Comparison of ENCODE assay signal across 12 mouse cellular contexts in the genomic region with DNA sequence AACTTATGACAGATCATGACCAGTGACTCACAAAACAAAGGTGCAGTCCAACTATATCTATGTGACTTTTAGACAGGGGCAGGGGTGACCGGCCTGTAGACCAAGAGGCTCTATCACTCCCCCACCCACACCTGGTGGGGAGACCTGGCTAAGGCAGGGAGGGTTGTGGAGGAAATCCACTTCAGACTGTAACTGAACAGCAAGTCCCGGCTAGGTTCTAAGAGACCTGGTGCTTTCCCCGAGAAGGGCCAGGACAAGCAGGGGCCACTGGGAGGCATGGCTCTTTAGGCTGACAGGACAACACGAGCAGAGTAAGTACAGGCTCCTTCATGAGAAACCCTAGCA. TPM values are rescaled to one million over a fixed set of nuclear protein-coding genes. Genes with fewer than 3 reads are reported as not detected.
DNase-seq lines count a peak whose midpoint lies in the region; ATAC-seq and TF ChIP-seq lines count a peak whose summit lies in the region.
"Had no signal": no experiment of that assay in that cellular context is flagged by ENCODE, and none has a peak within 500 bp of the region (broad histone marks: within the 10 kb centered on the region; RNA-seq: fewer than 3 reads in every experiment).

No protein-coding gene starts in this region.

- H3K9ac ChIP-seq in heart, embryonic 14.5 days (ENCODE audit: low read length), result peak overlapping the region; percentile 44; the same call in 1 of the 2 replicates
- H3K9ac ChIP-seq in liver, adult 2 months (ENCODE audit: low read depth, low read length), result no peak overlapping the region
- no peak overlapping the region for H3K9ac ChIP-seq in intestine, embryonic 16.5 days (ENCODE audit: low read depth, low read length)
- H3K9ac ChIP-seq in forebrain, embryonic 13.5 days, result no peak overlapping the region
- H3K9ac ChIP-seq: neural tube, embryonic 12.5 days had no signal

- intact Hi-C loops in heart, postnatal 25 days (cut with DNase I), result loop anchor here (2.0 kb wide), 2 partner anchors 21 to 25 kb away; no protein-coding TSS in a partner anchor

- WGBS in heart, embryonic 14.5 days, result 63% methylated on average over 4 of the region's 4 CpGs
- 42% methylated on average over 4 of the region's 4 CpGs for WGBS in liver, adult 2 months
- WGBS in intestine, embryonic 16.5 days, result 59% methylated on average over 4 of the region's 4 CpGs
- 17% methylated on average over 4 of the region's 4 CpGs for WGBS in small intestine, adult 2 months
- WGBS in forebrain, embryonic 13.5 days, result 87% methylated on average over 4 of the region's 4 CpGs

- H3K4me1 ChIP-seq in heart, embryonic 14.5 days (ENCODE audit: control insufficient read depth in 2 of 2, insufficient read depth in 2 of 2, low read length in 2 of 2), result peaks cover 37 to 61% of the 10 kb centered on the region in 2 experiments
- peaks cover 50% of the 10 kb centered on the region for H3K4me1 ChIP-seq in liver, adult 2 months (ENCODE audit: control insufficient read depth, insufficient read depth, low read length)
- peaks cover 52% of the 10 kb centered on the region for H3K4me1 ChIP-seq in intestine, embryonic 16.5 days (ENCODE audit: control insufficient read depth, insufficient read depth, low read length)
- H3K4me1 ChIP-seq in small intestine, adult 2 months (ENCODE audit: control insufficient read depth, insufficient read depth, insufficient read length, low read length), result peaks cover 50% of the 10 kb centered on the region
- H3K4me1 ChIP-seq in forebrain, embryonic 13.5 days, result peaks cover 19% of the 10 kb centered on the region

- peaks cover 12% of the 10 kb centered on the region; the same call in 1 of the 2 replicates for H3K36me3 ChIP-seq in heart, embryonic 14.5 days (ENCODE audit: control insufficient read depth, insufficient read depth, low read length)
- no peaks in the 10 kb centered on the region for H3K36me3 ChIP-seq in liver, adult 2 months (ENCODE audit: control insufficient read depth, insufficient read depth, low read length)
- H3K36me3 ChIP-seq in intestine, embryonic 16.5 days (ENCODE audit: control insufficient read depth, insufficient read depth, low read length), result no peaks in the 10 kb centered on the region
- H3K36me3 ChIP-seq in small intestine, adult 2 months (ENCODE audit: control insufficient read depth, insufficient read depth, low read length), result peaks cover 19% of the 10 kb centered on the region
- H3K36me3 ChIP-seq in forebrain, embryonic 13.5 days (ENCODE audit: poor library complexity, severe bottlenecking), result peaks cover 6% of the 10 kb centered on the region; the same call in 1 of the 2 replicates

- no peak for ATAC-seq in heart, embryonic 14.5 days (ENCODE audit: insufficient number of reproducible peaks, insufficient read depth, low FRiP score, low read depth)
- no peak for ATAC-seq in intestine, embryonic 16.5 days
- ATAC-seq in forebrain, embryonic 13.5 days, result no peak

- peaks cover 43% of the 10 kb centered on the region for H3K79me2 ChIP-seq in liver, adult 2 months (ENCODE audit: control insufficient read depth, insufficient read depth, low read length)

- H3K4me3 ChIP-seq in heart, embryonic 14.5 days (ENCODE audit: control insufficient read depth in 1 of 2, insufficient read depth in 1 of 2, low read depth in 1 of 2, low read length in 2 of 2), result no peak overlapping the region
- no peak overlapping the region for H3K4me3 ChIP-seq in liver, adult 2 months (ENCODE audit: insufficient read depth, low read depth, low read length)
- no peak overlapping the region for H3K4me3 ChIP-seq in intestine, embryonic 16.5 days (ENCODE audit: low read length)
- peak overlapping the region; percentile 19; the same call in 1 of the 2 replicates for H3K4me3 ChIP-seq in small intestine, adult 2 months (ENCODE audit: low read depth, low read length)
- H3K4me3 ChIP-seq in forebrain, embryonic 13.5 days, result no peak overlapping the region
- H3K4me3 ChIP-seq: neural tube, embryonic 12.5 days had no signal

- no peaks in the 10 kb centered on the region for H3K27me3 ChIP-seq in heart, embryonic 14.5 days (ENCODE audit: control insufficient read depth, insufficient read depth, low read length)
- no peaks in the 10 kb centered on the region for H3K27me3 ChIP-seq in liver, adult 2 months (ENCODE audit: control insufficient read depth, insufficient read depth, low read length)
- H3K27me3 ChIP-seq in intestine, embryonic 16.5 days (replicated peaks; ENCODE audit: control insufficient read depth, insufficient read depth, low read length), result no peaks in the 10 kb centered on the region
- H3K27me3 ChIP-seq in small intestine, adult 2 months (ENCODE audit: control insufficient read depth, insufficient read depth, low read length), result no peaks in the 10 kb centered on the region
- H3K27me3 ChIP-seq in forebrain, embryonic 13.5 days, result no peaks in the 10 kb centered on the region
- H3K27me3 ChIP-seq: neural tube, embryonic 12.5 days had no signal

- no peak for TF ChIP-seq POLR2A in liver, adult 2 months (IDR thresholded peaks at IDR 0.05; ENCODE audit: extremely low read depth, insufficient read depth, low read length)
- TF ChIP-seq POLR2A in small intestine, adult 2 months (IDR thresholded peaks at IDR 0.05; ENCODE audit: low read depth, low read length), result peak; percentile 30; the same call in 1 of the 2 replicates

- no peaks in the 10 kb centered on the region for H3K9me3 ChIP-seq in heart, embryonic 14.5 days (ENCODE audit: control insufficient read depth, low read length)
- H3K9me3 ChIP-seq in intestine, embryonic 16.5 days (ENCODE audit: control insufficient read depth, low read length), result no peaks in the 10 kb centered on the region
- no peaks in the 10 kb centered on the region for H3K9me3 ChIP-seq in forebrain, embryonic 13.5 days (replicated peaks)
- H3K9me3 ChIP-seq: neural tube, embryonic 12.5 days had no signal

- TF ChIP-seq CTCF in liver, adult 2 months (IDR thresholded peaks at IDR 0.05; ENCODE audit: low read depth, low read length), result no peak
- TF ChIP-seq CTCF in small intestine, adult 2 months (IDR thresholded peaks at IDR 0.05; ENCODE audit: extremely low read depth, insufficient read length, insufficient replicate concordance, low read depth, low read length), result peak; percentile 39; the same call in 1 of the 2 replicates

- H3K4me2 ChIP-seq in heart, embryonic 14.5 days (ENCODE audit: low read length), result no peak overlapping the region
- H3K4me2 ChIP-seq in intestine, embryonic 16.5 days (ENCODE audit: low read depth, low read length), result no peak overlapping the region
- H3K4me2 ChIP-seq in forebrain, embryonic 13.5 days, result no peak overlapping the region
- H3K4me2 ChIP-seq: neural tube, embryonic 12.5 days had no signal

- no peak for DNase-seq in heart, postnatal 25 days (ENCODE audit: low spot score)
- no peak for DNase-seq in liver, adult 2 months (ENCODE audit: extremely low read depth, low read depth, low spot score)
- DNase-seq in liver, result no peak
- no peak for DNase-seq in adrenal gland, postnatal 4 days (ENCODE audit: low spot score in 2 of 2)
- DNase-seq: adrenal gland, adult 8-10 months; cerebellum, postnatal 25 days; midbrain, embryonic 14.5 days had no signal

- peak overlapping the region; percentile 8 to 70; a peak in 3 of 4 replicates for H3K27ac ChIP-seq in heart, embryonic 14.5 days (replicated peaks in 1 of 2; ENCODE audit: control insufficient read depth in 1 of 2, insufficient read depth in 1 of 2, low read depth in 2 of 2, low read length in 2 of 2)
- H3K27ac ChIP-seq in liver, adult 2 months (replicated peaks; ENCODE audit: insufficient read depth, low read depth, low read length), result peak overlapping the region; percentile 17
- H3K27ac ChIP-seq in intestine, embryonic 16.5 days (ENCODE audit: low read length), result peak overlapping the region; percentile 67
- H3K27ac ChIP-seq in small intestine, adult 2 months (ENCODE audit: insufficient read depth, low read depth, low read length), result peak overlapping the region; percentile 99
- no peak overlapping the region for H3K27ac ChIP-seq in forebrain, embryonic 13.5 days
- H3K27ac ChIP-seq: neural tube, embryonic 12.5 days had no signal

RNA-seq across cellular contexts. Expression of a gene that starts 30.5 kb away (rescaled TPM):
- 221 and 228 TPM in 2 replicates for polyA plus RNA-seq in heart, embryonic 14.5 days (2014; fragmentation: Nextera tagmentation; extraction: Ambion mirVana)
- total RNA-seq in heart, postnatal 25 days (2021), result 100 to 1,000 TPM in 1 of 2 experiments, 10 to 100 TPM in 1; 77.0 to 101 TPM
- total RNA-seq in liver, adult 2 months (2014; rRNA removed), result 47.4 and 87.1 TPM in 2 replicates
- polyA plus RNA-seq in liver, adult 2 months (2012; rRNA removed), result 125 and 145 TPM in 2 replicates
- polyA plus RNA-seq in intestine, embryonic 16.5 days (2015; fragmentation: Nextera tagmentation; extraction: Ambion mirVana), result 402 and 447 TPM in 2 replicates
- polyA plus RNA-seq in small intestine, adult 2 months (2012; rRNA removed), result 506 and 1,069 TPM in 2 replicates
- 114 and 136 TPM in 2 replicates for polyA plus RNA-seq in forebrain, embryonic 13.5 days (2015; fragmentation: Nextera tagmentation; extraction: Ambion mirVana)
- 100 to 1,000 TPM; 220 to 242 TPM for total RNA-seq in adrenal gland, postnatal 4 days (2021)

RNA-seq across cellular contexts. Expression of a gene that starts 50.0 kb away (rescaled TPM):
- 286 and 319 TPM in 2 replicates for polyA plus RNA-seq in heart, embryonic 14.5 days (2014; fragmentation: Nextera tagmentation; extraction: Ambion mirVana)
- total RNA-seq in heart, postnatal 25 days (2021), result 100 to 1,000 TPM; 148 to 164 TPM
- total RNA-seq in liver, adult 2 months (2014; rRNA removed), result 64.8 and 73.2 TPM in 2 replicates
- 86.3 and 91.2 TPM in 2 replicates for polyA plus RNA-seq in liver, adult 2 months (2012; rRNA removed)
- polyA plus RNA-seq in intestine, embryonic 16.5 days (2015; fragmentation: Nextera tagmentation; extraction: Ambion mirVana), result 355 and 362 TPM in 2 replicates
- polyA plus RNA-seq in small intestine, adult 2 months (2012; rRNA removed), result 135 and 169 TPM in 2 replicates
- polyA plus RNA-seq in forebrain, embryonic 13.5 days (2015; fragmentation: Nextera tagmentation; extraction: Ambion mirVana), result 351 and 356 TPM in 2 replicates
- 100 to 1,000 TPM; 308 to 312 TPM for total RNA-seq in adrenal gland, postnatal 4 days (2021)

RNA-seq across cellular contexts. Expression of a gene that starts 50.2 kb away (rescaled TPM):
- 2.8 and 3.3 TPM in 2 replicates for polyA plus RNA-seq in heart, embryonic 14.5 days (2014; fragmentation: Nextera tagmentation; extraction: Ambion mirVana)
- 1 to 10 TPM in 1 of 2 experiments, under 1 TPM in 1; 0.44 to 1.3 TPM for total RNA-seq in heart, postnatal 25 days (2021)
- total RNA-seq in liver, adult 2 months (2014; rRNA removed), result 0.18 and 0.54 TPM in 2 replicates
- 1.2 and 1.5 TPM in 2 replicates for polyA plus RNA-seq in liver, adult 2 months (2012; rRNA removed)
- polyA plus RNA-seq in intestine, embryonic 16.5 days (2015; fragmentation: Nextera tagmentation; extraction: Ambion mirVana), result 6.9 and 7.3 TPM in 2 replicates
- polyA plus RNA-seq in small intestine, adult 2 months (2012; rRNA removed), result 11.1 and 21.3 TPM in 2 replicates
- polyA plus RNA-seq in forebrain, embryonic 13.5 days (2015; fragmentation: Nextera tagmentation; extraction: Ambion mirVana), result 4.3 and 4.4 TPM in 2 replicates
- 1 to 10 TPM; 2.5 to 3.6 TPM for total RNA-seq in adrenal gland, postnatal 4 days (2021)

RNA-seq across cellular contexts. Expression of a gene that starts 50.4 kb away (rescaled TPM):
- polyA plus RNA-seq in heart, embryonic 14.5 days (2014; fragmentation: Nextera tagmentation; extraction: Ambion mirVana), result 0.27 and 0.46 TPM in 2 replicates
- total RNA-seq in heart, postnatal 25 days (2021), result under 1 TPM; 0.08 to 0.22 TPM
- not detected in 2 replicates for total RNA-seq in liver, adult 2 months (2014; rRNA removed)
- 0.04 TPM in 1 of 2 replicates, not detected in the other for polyA plus RNA-seq in liver, adult 2 months (2012; rRNA removed)
- 0.29 and 0.39 TPM in 2 replicates for polyA plus RNA-seq in intestine, embryonic 16.5 days (2015; fragmentation: Nextera tagmentation; extraction: Ambion mirVana)
- polyA plus RNA-seq in small intestine, adult 2 months (2012; rRNA removed), result 0.08 and 0.10 TPM in 2 replicates
- polyA plus RNA-seq in forebrain, embryonic 13.5 days (2015; fragmentation: Nextera tagmentation; extraction: Ambion mirVana), result 0.21 and 0.30 TPM in 2 replicates
- total RNA-seq in adrenal gland, postnatal 4 days (2021), result under 1 TPM; 0.11 to 0.17 TPM
